Mouse (Mus musculus): Measurements from ENCODE around the gene Dcaf6.

DNA sequence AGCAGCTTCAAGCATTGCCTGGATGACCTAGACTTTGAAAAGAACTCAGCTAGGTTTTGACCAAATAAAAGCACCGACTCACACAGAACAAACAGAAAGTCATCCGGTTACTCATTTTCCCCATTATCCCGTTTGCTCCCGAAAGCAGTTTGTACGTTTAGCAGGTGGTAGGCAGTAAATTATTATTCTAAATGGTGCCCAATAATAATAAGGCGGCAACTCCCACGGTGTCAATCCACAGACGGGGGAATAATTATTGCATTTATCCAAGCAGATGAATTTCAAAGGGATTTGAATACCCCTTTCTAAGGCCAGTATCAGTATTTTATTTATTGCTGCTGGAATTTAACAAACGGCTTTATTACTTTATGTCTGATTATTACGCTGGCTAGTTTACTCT, 179.5 kb downstream of the Dcaf6 start:
- TF ChIP-seq CTCF (IDR thresholded peaks at IDR 0.05; ENCODE audit: control insufficient read depth, insufficient read depth, insufficient replicate concordance, low read depth, low read length) (no peak), POLR2A (IDR thresholded peaks at IDR 0.05; ENCODE audit: control insufficient read depth, low read depth, low read length) (no peak)
